Mouse (Mus musculus): ENCODE measurements around the gene Gm49361.

GRCm38 (mm10) chr14:57679523-57679922 is 66.4 kb downstream of the Gm49361 start:
- TF ChIP-seq CTCF (IDR thresholded peaks at IDR 0.05; ENCODE audit: control insufficient read depth, insufficient read depth, insufficient read length) (no peak), MYOG (IDR thresholded peaks at IDR 0.05; ENCODE audit: control insufficient read depth, extremely low read depth, insufficient read length) (no peak), MAX (IDR thresholded peaks at IDR 0.05) (no peak)
